Mouse (Mus musculus) G1E (cell line): ENCODE data around the gene 4930469K13Rik. TPM values are rescaled to one million over a fixed set of nuclear protein-coding genes. Genes with fewer than 3 reads are reported as not detected.

ENCODE experiments used
- ATAC-seq: 2 replicates; pipeline ENCODE4 v1.8.0; 2016; ENCODE audit warnings: mild to moderate bottlenecking; ENCODE audit not compliant: insufficient number of reproducible peaks, poor library complexity, low FRiP score, severe bottlenecking; ENCODE audit errors: extremely low read depth
- DNase-seq: peaks from one replicate; pipeline ENCODE4 v3.0.0; 2012; ENCODE audit warnings: low spot score
- H3K27me3 ChIP-seq: 2 replicates; pipeline ENCODE4 v1.6.1; 2012; ENCODE audit warnings: mild to moderate bottlenecking, low read length, inconsistent platforms; ENCODE audit not compliant: insufficient read depth
- H3K36me3 ChIP-seq: replicated peaks from 2 replicates; pipeline ENCODE3; 2012; ENCODE audit warnings: mild to moderate bottlenecking, inconsistent platforms
- H3K4me1 ChIP-seq: 2 replicates; pipeline ENCODE4 v1.6.1; 2012; ENCODE audit warnings: low read depth, low read length, inconsistent platforms, mixed read lengths; ENCODE audit not compliant: insufficient read depth
- H3K4me3 ChIP-seq: 2 replicates; pipeline ENCODE4 v1.5.1; 2012; ENCODE audit warnings: low read depth, mild to moderate bottlenecking, inconsistent platforms, low read length, moderate library complexity, mixed read lengths
- H3K9me3 ChIP-seq: replicated peaks from 2 replicates; pipeline ENCODE4 v1.6.1; 2012; ENCODE audit warnings: inconsistent platforms
- CTCF ChIP-seq: IDR thresholded peaks from 2 replicates; pipeline ENCODE4 v1.5.1; 2012; ENCODE audit warnings: low read depth, low read length, inconsistent platforms, mixed read lengths
- GATA1 ChIP-seq: IDR thresholded peaks from 2 replicates; pipeline ENCODE4 v1.6.1; 2012; ENCODE audit warnings: borderline replicate concordance, low read length, inconsistent platforms, mixed read lengths
- GATA2 ChIP-seq: IDR thresholded peaks from 2 replicates; pipeline ENCODE4 v1.6.1; 2012; ENCODE audit warnings: low read depth, low read length, inconsistent platforms, borderline replicate concordance
- POLR2AphosphoS5 ChIP-seq: IDR thresholded peaks from 2 replicates; pipeline ENCODE4 v1.6.1; 2012; ENCODE audit warnings: low read depth, low read length, inconsistent platforms; ENCODE audit not compliant: insufficient replicate concordance
- TAL1 ChIP-seq: conservative IDR thresholded peaks from 2 replicates; pipeline ENCODE4 v1.6.1; 2012; ENCODE audit warnings: low read depth, low read length, inconsistent platforms, mixed read lengths
- polyA plus RNA-seq: library from polyadenylated mRNA; stranded (reverse); fragments of >175 nt; gene quantifications from 2 replicates; pipeline ENCODE4 v1.2.3, GENCODE M21; 2012
- total RNA-seq, 2 experiments: library from RNA; stranded (forward) in 1 of 2; stranded (reverse) in 1 of 2; fragments of 200-1000 nt in 1 of 2; fragments of >200 nt in 1 of 2; fragmentation: Nextera tagmentation in 1 of 2; gene quantifications; 2 replicates each; pipeline ENCODE4 v1.2.3; 2014 to 2017

4930469K13Rik gene
- total and polyA plus RNA-seq, 3 experiments: not detected

- no peaks in the 10 kb centered on the region for H3K27me3 ChIP-seq
- H3K4me1 ChIP-seq: no peaks in the 10 kb centered on the region
- H3K36me3 ChIP-seq: peaks cover 81% of the 10 kb centered on the region
- TF ChIP-seq GATA2 (no peak), GATA1 (no peak), TAL1 (no peak), POLR2AphosphoS5 (no peak), CTCF (no peak)
- no peak overlapping the region for H3K4me3 ChIP-seq
- H3K9me3 ChIP-seq: peaks cover 4% of the 10 kb centered on the region; the same call in 1 of the 2 replicates
- ATAC-seq: no peak
- no peak for DNase-seq
Observed at GRCm38 (mm10) chr11:34086164-34086751, 12.1 kb downstream of the 4930469K13Rik start.

GRCm38 (mm10) chr11:34084639-34085038 lies 13.7 kb downstream of the 4930469K13Rik start:
- H3K27me3 ChIP-seq: no peaks in the 10 kb centered on the region
- no peak for ATAC-seq
- H3K4me1 ChIP-seq: no peaks in the 10 kb centered on the region
- H3K9me3 ChIP-seq: peaks cover 7% of the 10 kb centered on the region; the same call in 1 of the 2 replicates
- DNase-seq: no peak
- no peak overlapping the region for H3K4me3 ChIP-seq
- TF ChIP-seq POLR2AphosphoS5 (no peak), GATA2 (no peak)
- H3K36me3 ChIP-seq: peaks cover 89% of the 10 kb centered on the region

GRCm38 (mm10) chr11:34083795-34084194 lies 14.6 kb downstream of the 4930469K13Rik start:
- ATAC-seq: no peak
- Histone ChIP-seq H3K4me1 (no peaks in the 10 kb centered on the region), H3K9me3 (0 out of 2 replicates have a peak, but pooled peaks cover 3% of the 10 kb centered on the region), H3K27me3 (no peaks in the 10 kb centered on the region), H3K36me3 (peaks cover 88% of the 10 kb centered on the region), H3K4me3 (no peak overlapping the region)
- no peak for DNase-seq
- TF ChIP-seq POLR2AphosphoS5 (no peak), TAL1 (no peak), GATA2 (no peak), CTCF (no peak)

- Histone ChIP-seq H3K27me3 (no peaks in the 10 kb centered on the region), H3K9me3 (peaks cover 9% of the 10 kb centered on the region; the same call in 1 of the 2 replicates), H3K4me1 (no peaks in the 10 kb centered on the region), H3K36me3 (peaks cover 92% of the 10 kb centered on the region), H3K4me3 (no peak overlapping the region)
- DNase-seq (no peak), ATAC-seq (no peak)
- TF ChIP-seq GATA1 (no peak), POLR2AphosphoS5 (no peak), CTCF (no peak), TAL1 (no peak), GATA2 (no peak)
Observed at GRCm38 (mm10) chr11:34079542-34080464, 18.6 kb downstream of the 4930469K13Rik start.

GRCm38 (mm10) chr11:34078581-34078980 lies 19.8 kb downstream of the 4930469K13Rik start:
- H3K9me3 ChIP-seq: peaks cover 9% of the 10 kb centered on the region; the same call in 1 of the 2 replicates

GRCm38 (mm10) chr11:34077870-34078269 lies 20.5 kb downstream of the 4930469K13Rik start:
- ATAC-seq (no peak), DNase-seq (no peak)
- Histone ChIP-seq H3K9me3 (peaks cover 9% of the 10 kb centered on the region; the same call in 1 of the 2 replicates), H3K4me3 (no peak overlapping the region), H3K27me3 (no peaks in the 10 kb centered on the region), H3K4me1 (peaks cover 10% of the 10 kb centered on the region), H3K36me3 (peaks cover 89% of the 10 kb centered on the region)
- TF ChIP-seq CTCF (no peak), POLR2AphosphoS5 (no peak), TAL1 (no peak), GATA1 (no peak), GATA2 (no peak)

More at GRCm38 (mm10) chr11:34078581-34078980, 19.8 kb downstream of the 4930469K13Rik start:
- no peak for ATAC-seq
- peaks cover 5% of the 10 kb centered on the region for H3K4me1 ChIP-seq
- no peak overlapping the region for H3K4me3 ChIP-seq
- no peak for TF ChIP-seq TAL1
- TF ChIP-seq GATA2: no peak
- no peak for TF ChIP-seq CTCF
- TF ChIP-seq GATA1: no peak
- H3K36me3 ChIP-seq: peaks cover 92% of the 10 kb centered on the region
- no peaks in the 10 kb centered on the region for H3K27me3 ChIP-seq
- DNase-seq: no peak
